Mouse (Mus musculus) frontal cortex, postnatal 36 days (tissue): ENCODE results near the gene Camkmt.
A peak's percentile ranks its signal among the peaks of the same experiment; 100 is the strongest.

Experiments
- DNase-seq, 2 experiments: peaks; one replicate each; pipeline ENCODE4 v3.0.0; 2022; ENCODE audit warnings: low spot score in 2 of 2

Gene Camkmt

GRCm38 (mm10) chr17:85291601-85292000 is 201.2 kb downstream of the Camkmt start:
- DNase-seq: no peak

GRCm38 (mm10) chr17:85292276-85292675 is 201.9 kb downstream of the Camkmt start:
- DNase-seq: peak in 1 of 2 experiments; percentile 16

- no peak for DNase-seq
These were observed 213.3 kb downstream of the Camkmt start for GRCm38 (mm10) chr17:85303686-85304085.

- no peak for DNase-seq
These were observed 218.2 kb downstream of the Camkmt start for GRCm38 (mm10) chr17:85308566-85308965.

- DNase-seq: no peak
These were observed 218.7 kb downstream of the Camkmt start for GRCm38 (mm10) chr17:85309046-85309445.

GRCm38 (mm10) chr17:85311348-85311747 is 221.0 kb downstream of the Camkmt start:
- peak; percentile 39 to 64 for DNase-seq

- DNase-seq: no peak
These were observed 228.0 kb downstream of the Camkmt start for GRCm38 (mm10) chr17:85318401-85318800.

- DNase-seq: no peak
These were observed 229.5 kb downstream of the Camkmt start for GRCm38 (mm10) chr17:85319779-85320300.

GRCm38 (mm10) chr17:85328901-85329300 is 238.5 kb downstream of the Camkmt start:
- DNase-seq: no peak

GRCm38 (mm10) chr17:85335464-85335863 is 245.1 kb downstream of the Camkmt start:
- DNase-seq: no peak

- no peak for DNase-seq
These were observed 247.3 kb downstream of the Camkmt start for GRCm38 (mm10) chr17:85337666-85338065.

- DNase-seq: no peak
These were observed 250.9 kb downstream of the Camkmt start for GRCm38 (mm10) chr17:85341134-85341700.

- DNase-seq: no peak
These were observed 252.1 kb downstream of the Camkmt start for GRCm38 (mm10) chr17:85342471-85342870.

GRCm38 (mm10) chr17:85343435-85343834 is 253.1 kb downstream of the Camkmt start:
- no peak for DNase-seq

GRCm38 (mm10) chr17:85346701-85347100 is 256.3 kb downstream of the Camkmt start:
- DNase-seq: no peak

GRCm38 (mm10) chr17:85349331-85349935 is 259.1 kb downstream of the Camkmt start:
- no peak for DNase-seq

- no peak for DNase-seq
These were observed 260.9 kb downstream of the Camkmt start for GRCm38 (mm10) chr17:85351301-85351700.

GRCm38 (mm10) chr17:85352731-85353130 is 262.4 kb downstream of the Camkmt start:
- DNase-seq: no peak

- no peak for DNase-seq
These were observed 262.8 kb downstream of the Camkmt start for GRCm38 (mm10) chr17:85353191-85353590.

GRCm38 (mm10) chr17:85353636-85354035 is 263.3 kb downstream of the Camkmt start:
- no peak for DNase-seq

- DNase-seq: no peak
These were observed 265.0 kb downstream of the Camkmt start for GRCm38 (mm10) chr17:85355356-85355755.

GRCm38 (mm10) chr17:85361006-85361405 is 270.7 kb downstream of the Camkmt start:
- no peak for DNase-seq

- DNase-seq: no peak
These were observed 277.0 kb downstream of the Camkmt start for GRCm38 (mm10) chr17:85367319-85367718.
